Mouse (Mus musculus): Measurements from ENCODE around the gene Gm13420. TPM values are rescaled to one million over a fixed set of nuclear protein-coding genes. Genes with fewer than 3 reads are reported as not detected.

The Gm13420 gene
- total and polyA plus RNA-seq, 3 experiments: not detected

GRCm38 (mm10) chr2:29706726-29707620 is 44.5 kb downstream of the Gm13420 start (continued):
- no peak for TF ChIP-seq E2F4 (IDR thresholded peaks at IDR 0.05; ENCODE audit: insufficient replicate concordance, low read depth, low read length)
- peak; percentile 65 for TF ChIP-seq MAX (IDR thresholded peaks at IDR 0.05; ENCODE audit: low read length)
- peak; percentile 80 for TF ChIP-seq IRF4 (IDR thresholded peaks at IDR 0.05; ENCODE audit: low read depth, low read length)
- TF ChIP-seq ETS1 (conservative IDR thresholded peaks at IDR 0.05; ENCODE audit: low read depth, low read length): peak; percentile 92
- TF ChIP-seq NELFE (IDR thresholded peaks at IDR 0.05; ENCODE audit: low read depth, low read length): no peak; the same call in 1 of the 2 replicates

GRCm38 (mm10) chr2:29705493-29705892 is 46.0 kb downstream of the Gm13420 start:
- Histone ChIP-seq H3K4me1 (ENCODE audit: control insufficient read depth in 1 of 2, insufficient read depth in 2 of 2) (peaks cover 67 to 94% of the 10 kb centered on the region in 2 experiments), H3K4me2 (ENCODE audit: insufficient read depth, low read depth, poor library complexity, severe bottlenecking) (no peak overlapping the region), H3K9me3 (replicated peaks; ENCODE audit: low read length) (no peaks in the 10 kb centered on the region), H3K79me2 (replicated peaks; ENCODE audit: control insufficient read depth, extremely low read depth, insufficient read depth, poor library complexity, severe bottlenecking) (peaks cover 31% of the 10 kb centered on the region), H3K9ac (ENCODE audit: insufficient read depth, low read depth) (no peak overlapping the region), H3K27me3 (replicated peaks) (no peaks in the 10 kb centered on the region), H3K36me3 (replicated peaks in 1 of 2; ENCODE audit: control insufficient read depth in 1 of 2, insufficient read depth in 1 of 2, low read length in 1 of 2) (peaks cover 83 to 89% of the 10 kb centered on the region in 2 experiments), H3K27ac (ENCODE audit: insufficient read depth, low read depth) (peak overlapping the region; percentile 96), H3K4me3 (replicated peaks in 1 of 3; ENCODE audit: low read depth in 2 of 3, low read length in 2 of 3, poor library complexity in 1 of 3) (peak overlapping the region in 1 of 3 experiments; percentile 30)
- dilution Hi-C loops (cut with MboI; ENCODE audit: extremely low pct_ligation_motif_present, extremely low pct_unique_long_range_greater_than_20kb, low sequenced_read_pairs): no loop called here
- DNase-seq (ENCODE audit: extremely low read depth): no peak
- in situ Hi-C loops (cut with MboI; ENCODE audit: low pct_ligation_motif_present, low pct_unique_long_range_greater_than_20kb, low sequenced_read_pairs): no loop called here
- no peak for TF ChIP-seq BHLHE40 (IDR thresholded peaks at IDR 0.05; ENCODE audit: low read depth, low read length)
- TF ChIP-seq MAZ (IDR thresholded peaks at IDR 0.05; ENCODE audit: low read depth, low read length): no peak
- no peak for TF ChIP-seq IRF4 (IDR thresholded peaks at IDR 0.05; ENCODE audit: low read depth, low read length)
- no peak for TF ChIP-seq E2F4 (IDR thresholded peaks at IDR 0.05; ENCODE audit: insufficient replicate concordance, low read depth, low read length)
- no peak for TF ChIP-seq UBTF (IDR thresholded peaks at IDR 0.05; ENCODE audit: low read depth, low read length)

GRCm38 (mm10) chr2:29703104-29704081 is 48.1 kb downstream of the Gm13420 start:
- Histone ChIP-seq H3K4me1 (ENCODE audit: control insufficient read depth in 1 of 2, insufficient read depth in 2 of 2) (peaks cover 74 to 99% of the 10 kb centered on the region in 2 experiments), H3K79me2 (replicated peaks; ENCODE audit: control insufficient read depth, extremely low read depth, insufficient read depth, poor library complexity, severe bottlenecking) (peaks cover 29% of the 10 kb centered on the region), H3K9me3 (replicated peaks; ENCODE audit: low read length) (no peaks in the 10 kb centered on the region), H3K9ac (ENCODE audit: insufficient read depth, low read depth) (no peak overlapping the region), H3K36me3 (replicated peaks in 1 of 2; ENCODE audit: control insufficient read depth in 1 of 2, insufficient read depth in 1 of 2, low read length in 1 of 2) (peaks cover 87 to 91% of the 10 kb centered on the region in 2 experiments), H3K27me3 (replicated peaks) (no peaks in the 10 kb centered on the region), H3K4me3 (replicated peaks in 1 of 3; ENCODE audit: low read depth in 2 of 3, low read length in 2 of 3, poor library complexity in 1 of 3) (peak overlapping the region in 1 of 3 experiments; percentile 1), H3K4me2 (ENCODE audit: insufficient read depth, low read depth, poor library complexity, severe bottlenecking) (no peak overlapping the region), H3K27ac (ENCODE audit: insufficient read depth, low read depth) (peak overlapping the region; percentile 96)
- in situ Hi-C loops (cut with MboI; ENCODE audit: low pct_ligation_motif_present, low pct_unique_long_range_greater_than_20kb, low sequenced_read_pairs) (no loop called here), dilution Hi-C loops (cut with MboI; ENCODE audit: extremely low pct_ligation_motif_present, extremely low pct_unique_long_range_greater_than_20kb, low sequenced_read_pairs) (no loop called here)
- no peak for DNase-seq (ENCODE audit: extremely low read depth)
- TF ChIP-seq MYC (IDR thresholded peaks at IDR 0.05; ENCODE audit: low read depth, low read length): no peak
- no peak for TF ChIP-seq SIN3A (IDR thresholded peaks at IDR 0.05; ENCODE audit: low read length)
- TF ChIP-seq RCOR1 (conservative IDR thresholded peaks at IDR 0.05; ENCODE audit: low read depth, low read length): no peak
- TF ChIP-seq MXI1 (IDR thresholded peaks at IDR 0.05; ENCODE audit: low read depth, low read length): no peak
- TF ChIP-seq CHD2 (IDR thresholded peaks at IDR 0.05; ENCODE audit: low read length): no peak
- no peak for TF ChIP-seq UBTF (IDR thresholded peaks at IDR 0.05; ENCODE audit: low read depth, low read length)
- no peak for TF ChIP-seq ZNF384 (IDR thresholded peaks at IDR 0.05; ENCODE audit: low read depth, low read length)
- TF ChIP-seq TBP (conservative IDR thresholded peaks at IDR 0.05; ENCODE audit: low read depth, low read length): no peak
